ENCODE assay signal across 9 mouse cellular contexts in the genomic region with DNA sequence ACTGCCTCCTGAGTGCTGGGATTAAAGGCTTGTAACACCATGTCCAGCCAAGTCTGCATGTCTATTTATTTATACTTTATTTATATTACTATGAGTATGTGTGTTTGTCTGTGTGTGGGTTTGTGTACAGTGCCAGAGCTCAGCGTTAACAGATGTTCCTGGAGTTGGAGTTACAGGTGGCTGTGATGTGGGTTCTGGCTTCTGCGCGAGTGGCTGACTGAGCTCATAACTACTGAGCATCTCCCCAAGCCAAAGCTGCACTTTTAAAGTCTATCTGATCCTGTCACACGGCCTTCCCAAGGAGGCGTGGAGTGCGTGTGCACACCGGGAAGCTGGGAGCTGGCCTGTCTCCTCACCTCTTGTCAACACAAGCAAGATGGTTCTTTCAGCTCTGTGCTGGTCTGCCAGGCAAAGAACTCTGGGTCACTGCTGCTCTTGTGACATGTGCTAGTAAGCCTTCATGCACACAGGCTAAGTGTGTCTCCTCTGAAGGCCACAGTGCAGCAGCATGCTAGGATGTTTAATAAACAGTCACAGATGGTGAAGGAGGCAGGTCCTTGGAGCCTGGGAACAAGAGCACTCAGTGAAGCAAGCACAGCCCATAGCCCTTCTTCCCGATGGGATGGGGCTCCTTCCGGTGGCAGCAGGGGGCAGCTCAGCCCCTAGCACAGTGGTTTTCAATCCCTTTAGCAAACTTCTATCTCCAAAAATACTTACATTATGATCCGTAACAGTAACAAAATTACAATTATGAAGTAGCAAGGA. TPM values are rescaled to one million over a fixed set of nuclear protein-coding genes. Genes with fewer than 3 reads are reported as not detected.
DNase-seq lines count a peak whose midpoint lies in the region; ATAC-seq lines count a peak whose summit lies in the region.
"Had no signal": no experiment of that assay in that cellular context is flagged by ENCODE, and none has a peak within 500 bp of the region (broad histone marks: within the 10 kb centered on the region; RNA-seq: fewer than 3 reads in every experiment).

No protein-coding gene starts in this region.

- no peaks in the 10 kb centered on the region for H3K27me3 ChIP-seq in heart, embryonic 15.5 days
- no peaks in the 10 kb centered on the region for H3K27me3 ChIP-seq in hindbrain, embryonic 12.5 days
- H3K27me3 ChIP-seq in midbrain, embryonic 16.5 days (ENCODE audit: control insufficient read depth, insufficient read depth, low read depth, low read length) = no peaks in the 10 kb centered on the region

- H3K27ac ChIP-seq in heart, embryonic 15.5 days = peak overlapping the region; percentile 85
- 0 out of 2 replicates have a peak overlapping the region, but pooled peaks have one; percentile 16 for H3K27ac ChIP-seq in brown adipose tissue, adult 24 weeks (replicated peaks; ENCODE audit: low read depth, low read length)
- H3K27ac ChIP-seq in hindbrain, embryonic 12.5 days = 0 out of 2 replicates have a peak overlapping the region, but pooled peaks have one; percentile 13
- no peak overlapping the region for H3K27ac ChIP-seq in midbrain, embryonic 16.5 days (ENCODE audit: low read length)

- no peak for ATAC-seq in heart, embryonic 15.5 days (replicated peaks; ENCODE audit: insufficient number of reproducible peaks, insufficient read depth, low FRiP score, low read depth)
- peak; percentile 62 for ATAC-seq in hindbrain, embryonic 12.5 days (ENCODE audit: low FRiP score)
- 0 out of 2 replicates have a peak, but pooled peaks have one; percentile 30 for ATAC-seq in midbrain, embryonic 16.5 days

- DNase-seq in heart, postnatal 25 days (ENCODE audit: low spot score) = no peak
- DNase-seq in left cerebral cortex, postnatal 25 days (ENCODE audit: low spot score in 2 of 2) = no peak
- no peak for DNase-seq in right cerebral cortex, postnatal 36 days (ENCODE audit: low spot score in 2 of 2)
- DNase-seq in kidney, postnatal 14 days = no peak

- H3K9me3 ChIP-seq in heart, embryonic 15.5 days (replicated peaks) = no peaks in the 10 kb centered on the region
- H3K9me3 ChIP-seq in hindbrain, embryonic 12.5 days (replicated peaks) = no peaks in the 10 kb centered on the region
- H3K9me3 ChIP-seq in midbrain, embryonic 16.5 days (replicated peaks; ENCODE audit: control insufficient read depth, low read length, poor library complexity, severe bottlenecking) = no peaks in the 10 kb centered on the region

- no peaks in the 10 kb centered on the region for H3K36me3 ChIP-seq in heart, embryonic 15.5 days
- H3K36me3 ChIP-seq in hindbrain, embryonic 12.5 days = no peaks in the 10 kb centered on the region
- no peaks in the 10 kb centered on the region for H3K36me3 ChIP-seq in midbrain, embryonic 16.5 days (ENCODE audit: control insufficient read depth, insufficient read depth, low read length)

- no peak overlapping the region for H3K9ac ChIP-seq in heart, embryonic 15.5 days
- no peak overlapping the region for H3K9ac ChIP-seq in hindbrain, embryonic 12.5 days
- no peak overlapping the region for H3K9ac ChIP-seq in midbrain, embryonic 16.5 days (ENCODE audit: low read depth, low read length)

- intact Hi-C loops in heart, postnatal 25 days (cut with DNase I) = no loop called here
- intact Hi-C loops in left cerebral cortex, postnatal 25 days (cut with DNase I) = no loop called here

- no peak overlapping the region for H3K4me3 ChIP-seq in heart, embryonic 15.5 days
- H3K4me3 ChIP-seq in brown adipose tissue, adult 24 weeks (ENCODE audit: insufficient read depth, low read depth, low read length) = no peak overlapping the region
- H3K4me3 ChIP-seq in hindbrain, embryonic 12.5 days = no peak overlapping the region
- H3K4me3 ChIP-seq in midbrain, embryonic 16.5 days (ENCODE audit: low read depth, low read length) = no peak overlapping the region

- WGBS in heart, embryonic 15.5 days = 41% methylated on average over 10 of the region's 10 CpGs
- 54% methylated on average over 10 of the region's 10 CpGs for WGBS in hindbrain, embryonic 12.5 days
- 58% methylated on average over 10 of the region's 10 CpGs for whole genome bisulfite sequencing in midbrain, embryonic 16.5 days

- H3K4me1 ChIP-seq in heart, embryonic 15.5 days (replicated peaks) = peaks cover 39% of the 10 kb centered on the region
- H3K4me1 ChIP-seq in brown adipose tissue, adult 24 weeks (ENCODE audit: control insufficient read depth, insufficient read depth, insufficient read length, low read length) = peaks cover 5% of the 10 kb centered on the region
- peaks cover 17% of the 10 kb centered on the region for H3K4me1 ChIP-seq in hindbrain, embryonic 12.5 days
- H3K4me1 ChIP-seq in midbrain, embryonic 16.5 days (ENCODE audit: control insufficient read depth, insufficient read depth, low read length) = peaks cover 2% of the 10 kb centered on the region; the same call in 1 of the 2 replicates

- no peak overlapping the region for H3K4me2 ChIP-seq in heart, embryonic 15.5 days
- 0 out of 2 replicates have a peak overlapping the region, but pooled peaks have one; percentile 11 for H3K4me2 ChIP-seq in hindbrain, embryonic 12.5 days (replicated peaks)
- H3K4me2 ChIP-seq in midbrain, embryonic 16.5 days (ENCODE audit: low read length) = no peak overlapping the region

RNA-seq across cellular contexts. Expression of a gene that starts 37.2 kb away (rescaled TPM):
- polyA plus RNA-seq in heart, embryonic 15.5 days (2015; fragmentation: Nextera tagmentation; extraction: Ambion mirVana) = 7.9 and 10.9 TPM in 2 replicates
- total RNA-seq in heart, postnatal 25 days (2021) = 10 to 100 TPM; 14.8 to 15.7 TPM
- 4.1 and 6.7 TPM in 2 replicates for polyA plus RNA-seq in brown adipose tissue, adult 24 weeks (2012; ENCODE audit: insufficient read depth, insufficient read length, missing spikeins)
- polyA plus RNA-seq in hindbrain, embryonic 12.5 days (2016; fragmentation: Nextera tagmentation; extraction: Ambion mirVana) = 33.4 and 35.6 TPM in 2 replicates
- 24.4 and 27.0 TPM in 2 replicates for polyA plus RNA-seq in midbrain, embryonic 16.5 days (2015; fragmentation: Nextera tagmentation; extraction: Ambion mirVana)
- 10 to 100 TPM; 16.0 to 16.9 TPM for total RNA-seq in left cerebral cortex, postnatal 25 days (2021)

RNA-seq across cellular contexts. Expression of a gene that starts 48.1 kb away (rescaled TPM):
- 27.3 and 30.4 TPM in 2 replicates for polyA plus RNA-seq in heart, embryonic 15.5 days (2015; fragmentation: Nextera tagmentation; extraction: Ambion mirVana)
- 1 to 10 TPM; 5.6 to 8.1 TPM for total RNA-seq in heart, postnatal 25 days (2021)
- polyA plus RNA-seq in brown adipose tissue, adult 24 weeks (2012; ENCODE audit: insufficient read depth, insufficient read length, missing spikeins) = 5.0 and 8.4 TPM in 2 replicates
- polyA plus RNA-seq in hindbrain, embryonic 12.5 days (2016; fragmentation: Nextera tagmentation; extraction: Ambion mirVana) = 17.8 and 18.8 TPM in 2 replicates
- polyA plus RNA-seq in midbrain, embryonic 16.5 days (2015; fragmentation: Nextera tagmentation; extraction: Ambion mirVana) = 30.6 and 32.8 TPM in 2 replicates
- 10 to 100 TPM; 11.1 to 13.0 TPM for total RNA-seq in left cerebral cortex, postnatal 25 days (2021)

RNA-seq across cellular contexts. Expression of a gene that starts 56.1 kb away (rescaled TPM):
- polyA plus RNA-seq in heart, embryonic 15.5 days (2015; fragmentation: Nextera tagmentation; extraction: Ambion mirVana) = 0.22 TPM in 1 of 2 replicates, not detected in the other
- total RNA-seq in heart, postnatal 25 days (2021) = 100 to 1,000 TPM; 112 to 186 TPM
- 4.1 and 7.8 TPM in 2 replicates for polyA plus RNA-seq in brown adipose tissue, adult 24 weeks (2012; ENCODE audit: insufficient read depth, insufficient read length, missing spikeins)
- not detected in 2 replicates for polyA plus RNA-seq in hindbrain, embryonic 12.5 days (2016; fragmentation: Nextera tagmentation; extraction: Ambion mirVana)
- 0.20 and 0.75 TPM in 2 replicates for polyA plus RNA-seq in midbrain, embryonic 16.5 days (2015; fragmentation: Nextera tagmentation; extraction: Ambion mirVana)
- not detected for total RNA-seq in left cerebral cortex, postnatal 25 days (2021)
- total RNA-seq: adrenal gland, adult 2 months had no signal
- polyA plus RNA-seq: adrenal gland, adult 2 months had no signal

RNA-seq across cellular contexts. Expression of a gene that starts 58.7 kb away (rescaled TPM):
- 25.3 and 26.7 TPM in 2 replicates for polyA plus RNA-seq in heart, embryonic 15.5 days (2015; fragmentation: Nextera tagmentation; extraction: Ambion mirVana)
- total RNA-seq in heart, postnatal 25 days (2021) = 100 to 1,000 TPM; 215 to 337 TPM
- polyA plus RNA-seq in brown adipose tissue, adult 24 weeks (2012; ENCODE audit: insufficient read depth, insufficient read length, missing spikeins) = 17.9 and 25.2 TPM in 2 replicates
- polyA plus RNA-seq in hindbrain, embryonic 12.5 days (2016; fragmentation: Nextera tagmentation; extraction: Ambion mirVana) = 14.6 and 18.8 TPM in 2 replicates
- 16.1 and 17.0 TPM in 2 replicates for polyA plus RNA-seq in midbrain, embryonic 16.5 days (2015; fragmentation: Nextera tagmentation; extraction: Ambion mirVana)
- 1 to 10 TPM; 6.1 to 6.3 TPM for total RNA-seq in left cerebral cortex, postnatal 25 days (2021)
